Comparison of ENCODE assay signal across 12 mouse cellular contexts in genomic region chr7:81464116-81464515, GRCm38 (mm10). TPM values are rescaled to one million over a fixed set of nuclear protein-coding genes. Genes with fewer than 3 reads are reported as not detected.
DNase-seq lines count a peak whose midpoint lies in the region; ATAC-seq and TF ChIP-seq lines count a peak whose summit lies in the region.
"Had no signal": no experiment of that assay in that cellular context is flagged by ENCODE, and none has a peak within 500 bp of the region (broad histone marks: within the 10 kb centered on the region; RNA-seq: fewer than 3 reads in every experiment).

No protein-coding gene starts in this region.

- H3K4me2 ChIP-seq in lung, postnatal 0 days (replicated peaks; ENCODE audit: low read depth, low read length): no peak overlapping the region
- H3K4me2 ChIP-seq: limb, embryonic 15.5 days had no signal

- ATAC-seq in lung, postnatal 0 days: peak; percentile 19; the same call in 1 of the 2 replicates
- peak; percentile 60 for ATAC-seq in megakaryocyte progenitor cell, adult 5-6 weeks (replicated peaks; ENCODE audit: poor library complexity)

- 3% methylated on average over 4 of the region's 4 CpGs for WGBS in lung, postnatal 0 days
- WGBS in lung, adult 2 months: 1% methylated on average over 4 of the region's 4 CpGs

- no peak overlapping the region for H3K4me3 ChIP-seq in lung, postnatal 0 days (ENCODE audit: low read depth, low read length)
- no peak overlapping the region for H3K4me3 ChIP-seq in lung, adult 2 months (replicated peaks; ENCODE audit: extremely low read depth, low read depth, low read length)
- H3K4me3 ChIP-seq: limb, embryonic 15.5 days had no signal

- no peak overlapping the region for H3K27ac ChIP-seq in lung, postnatal 0 days (ENCODE audit: low read length)
- H3K27ac ChIP-seq: limb, embryonic 15.5 days had no signal

- no peak overlapping the region for H3K9ac ChIP-seq in lung, postnatal 0 days (replicated peaks; ENCODE audit: low read depth)
- H3K9ac ChIP-seq: limb, embryonic 15.5 days had no signal

- H3K36me3 ChIP-seq in lung, postnatal 0 days (ENCODE audit: insufficient read depth, low read length): no peaks in the 10 kb centered on the region
- H3K36me3 ChIP-seq: limb, embryonic 15.5 days had no signal

- intact Hi-C loops in gastrocnemius, postnatal 14 days (cut with DNase I; ENCODE audit: low total_unique reads): no loop called here

- H3K9me3 ChIP-seq in lung, postnatal 0 days (ENCODE audit: low read length): no peaks in the 10 kb centered on the region
- H3K9me3 ChIP-seq: limb, embryonic 15.5 days had no signal

- H3K4me1 ChIP-seq in lung, postnatal 0 days (ENCODE audit: insufficient read depth, low read depth, low read length): no peaks in the 10 kb centered on the region
- H3K4me1 ChIP-seq in lung, adult 2 months (ENCODE audit: control insufficient read depth, insufficient read depth, low read length): no peaks in the 10 kb centered on the region
- H3K4me1 ChIP-seq: limb, embryonic 15.5 days had no signal

- DNase-seq in adrenal gland, adult (ENCODE audit: inconsistent age in 2 of 2, low spot score in 1 of 2): peak; percentile 18 to 61
- DNase-seq in adrenal gland, adult 8-10 months: no peak
- peak; percentile 54 for DNase-seq in lung, postnatal 0 days (ENCODE audit: low spot score)
- DNase-seq in lung, adult 2 months: no peak
- DNase-seq in c-Kit-positive CD71-negative TER-119-negative erythroid progenitor cells, embryonic 14.5 days (ENCODE audit: low read depth): peak; percentile 55
- no peak for DNase-seq in urinary bladder, postnatal 36 days (ENCODE audit: low spot score in 2 of 2)
- DNase-seq in gastrocnemius, postnatal 14 days: no peak
- DNase-seq: B cell, adult 2 months; cerebellum, adult 18-20 months had no signal

- no peak for TF ChIP-seq EP300 in lung, postnatal 0 days (IDR thresholded peaks at IDR 0.05)

- no peak for TF ChIP-seq CTCF in lung, postnatal 0 days (IDR thresholded peaks at IDR 0.05)
- TF ChIP-seq CTCF in lung, adult 2 months (IDR thresholded peaks at IDR 0.05; ENCODE audit: insufficient read depth, low read length): no peak

- no peak for TF ChIP-seq POLR2A in lung, adult 2 months (IDR thresholded peaks at IDR 0.05; ENCODE audit: borderline replicate concordance, extremely low read depth, low read depth, low read length)

- no peaks in the 10 kb centered on the region for H3K27me3 ChIP-seq in lung, postnatal 0 days (replicated peaks; ENCODE audit: insufficient read depth, low read length)

RNA-seq across cellular contexts. Expression of gene Cpeb1, which starts 8.9 kb away (rescaled TPM):
- 10 to 100 TPM; 49.1 to 90.6 (median 69.3) TPM for total RNA-seq in adrenal gland, adult 8-10 months (2022)
- 1.7 and 1.8 TPM in 2 replicates for polyA plus RNA-seq in lung, postnatal 0 days (2015; fragmentation: Nextera tagmentation; extraction: Ambion mirVana)
- polyA plus RNA-seq in lung, adult 2 months (2012; rRNA removed): 12.5 and 15.9 TPM in 2 replicates
- total RNA-seq in megakaryocyte progenitor cell, adult 5-6 weeks (2015): not detected in 2 replicates
- not detected in 2 replicates for total RNA-seq in megakaryocyte progenitor cell, adult 5-6 weeks (2017)
- 10 to 100 TPM in 1 of 2 experiments, 1 to 10 TPM in 1; 8.5 to 11.5 TPM for total RNA-seq in gastrocnemius, postnatal 14 days (2021)

RNA-seq across cellular contexts. Expression of gene Ap3b2, which starts 29.6 kb away (rescaled TPM):
- 10 to 100 TPM; 11.2 to 18.5 (median 14.5) TPM for total RNA-seq in adrenal gland, adult 8-10 months (2022)
- 0.12 and 0.23 TPM in 2 replicates for polyA plus RNA-seq in lung, postnatal 0 days (2015; fragmentation: Nextera tagmentation; extraction: Ambion mirVana)
- 0.08 and 0.09 TPM in 2 replicates for polyA plus RNA-seq in lung, adult 2 months (2012; rRNA removed)
- not detected in 2 replicates for total RNA-seq in megakaryocyte progenitor cell, adult 5-6 weeks (2015)
- not detected in 2 replicates for total RNA-seq in megakaryocyte progenitor cell, adult 5-6 weeks (2017)
- 1 to 10 TPM; 2.1 to 4.0 TPM for total RNA-seq in gastrocnemius, postnatal 14 days (2021)

RNA-seq across cellular contexts. Expression of gene BC048679, which starts 34.0 kb away (rescaled TPM):
- not detected for total RNA-seq in adrenal gland, adult 8-10 months (2022)
- not detected in 2 replicates for polyA plus RNA-seq in lung, postnatal 0 days (2015; fragmentation: Nextera tagmentation; extraction: Ambion mirVana)
- polyA plus RNA-seq in lung, adult 2 months (2012; rRNA removed): not detected in 2 replicates
- not detected in 2 replicates for total RNA-seq in megakaryocyte progenitor cell, adult 5-6 weeks (2015)
- total RNA-seq in megakaryocyte progenitor cell, adult 5-6 weeks (2017): not detected in 2 replicates
- total RNA-seq in gastrocnemius, postnatal 14 days (2021): not detected
- polyA plus RNA-seq: limb, embryonic 15.5 days; neural tube, embryonic 14.5 days had no signal

Comparison
In these comparisons a context has a peak if more than half of its experiments do, and no peak if none do; other contexts are left out.
1. DNase-seq: peak in adrenal gland, adult (2 of 2), lung, postnatal 0 days (single experiment) and c-Kit-positive CD71-negative TER-119-negative erythroid progenitor cells, embryonic 14.5 days (single experiment); none in adrenal gland, adult 8-10 months (single experiment), lung, adult 2 months (single experiment), urinary bladder, postnatal 36 days (0 of 2) and gastrocnemius, postnatal 14 days (single experiment).
2. RNA of gene Cpeb1, which starts 8.9 kb away (total RNA-seq): 49.1 to 90.6 TPM in adrenal gland, adult 8-10 months and 8.5 to 11.5 TPM in gastrocnemius, postnatal 14 days; not detected in megakaryocyte progenitor cell, adult 5-6 weeks; every median in the first group is over 4 times any median in the second.